Mouse (Mus musculus): Measurements from ENCODE around the gene Stat2. TPM values are rescaled to one million over a fixed set of nuclear protein-coding genes. Genes with fewer than 3 reads are reported as not detected.
A peak's percentile ranks its signal among the peaks of the same experiment; 100 is the strongest.

The Stat2 gene
- polyA plus RNA-seq, 1 experiment from 2014 or later: 14.0 TPM

- H3K36me3 ChIP-seq: peaks cover 36% of the 10 kb centered on the region
- no peaks in the 10 kb centered on the region for H3K27me3 ChIP-seq
- no peak overlapping the region for H3K9ac ChIP-seq
- 80% methylated on average over 15 of the region's 15 CpGs for WGBS
- no peak overlapping the region for H3K4me3 ChIP-seq
- ATAC-seq (ENCODE audit: borderline replicate concordance, extremely low read depth, low FRiP score, low TSS enrichment): no peak
- H3K9me3 ChIP-seq: no peaks in the 10 kb centered on the region
- peaks cover 5% of the 10 kb centered on the region for H3K4me1 ChIP-seq
- no peak overlapping the region for H3K4me2 ChIP-seq
- H3K27ac ChIP-seq: no peak overlapping the region
Observed at GRCm38 (mm10) chr10:128237807-128238480, 32.4 kb upstream of the Stat2 start.

- peaks cover 46% of the 10 kb centered on the region for H3K36me3 ChIP-seq
- ATAC-seq (ENCODE audit: borderline replicate concordance, extremely low read depth, low FRiP score, low TSS enrichment): no peak
- no peak overlapping the region for H3K4me2 ChIP-seq
- WGBS: 92% methylated on average over 4 of the region's 4 CpGs
- no peak overlapping the region for H3K27ac ChIP-seq
- no peak overlapping the region for H3K4me3 ChIP-seq
- no peaks in the 10 kb centered on the region for H3K9me3 ChIP-seq
- no peaks in the 10 kb centered on the region for H3K27me3 ChIP-seq
- H3K4me1 ChIP-seq: no peaks in the 10 kb centered on the region
- H3K9ac ChIP-seq: no peak overlapping the region
Observed at GRCm38 (mm10) chr10:128239140-128239539, 31.2 kb upstream of the Stat2 start.

GRCm38 (mm10) chr10:128240131-128240530 is 30.2 kb upstream of the Stat2 start:
- H3K27ac ChIP-seq: no peak overlapping the region
- no peaks in the 10 kb centered on the region for H3K9me3 ChIP-seq
- no peak overlapping the region for H3K9ac ChIP-seq
- no peak for ATAC-seq (ENCODE audit: borderline replicate concordance, extremely low read depth, low FRiP score, low TSS enrichment)
- no peak overlapping the region for H3K4me2 ChIP-seq
- WGBS: 73% methylated on average over 18 of the region's 18 CpGs
- no peaks in the 10 kb centered on the region for H3K27me3 ChIP-seq
- H3K36me3 ChIP-seq: peaks cover 52% of the 10 kb centered on the region
- no peaks in the 10 kb centered on the region for H3K4me1 ChIP-seq
- no peak overlapping the region for H3K4me3 ChIP-seq

- Histone ChIP-seq H3K27ac (no peak overlapping the region), H3K36me3 (peaks cover 81% of the 10 kb centered on the region), H3K4me2 (no peak overlapping the region), H3K27me3 (no peaks in the 10 kb centered on the region), H3K4me1 (no peaks in the 10 kb centered on the region), H3K9ac (no peak overlapping the region), H3K4me3 (no peak overlapping the region), H3K9me3 (no peaks in the 10 kb centered on the region)
- no peak for ATAC-seq (ENCODE audit: borderline replicate concordance, extremely low read depth, low FRiP score, low TSS enrichment)
- WGBS: 85% methylated on average over 8 of the region's 8 CpGs
Observed at GRCm38 (mm10) chr10:128243252-128243651, 27.1 kb upstream of the Stat2 start.

- Histone ChIP-seq H3K9ac (no peak overlapping the region), H3K4me2 (no peak overlapping the region), H3K4me3 (no peak overlapping the region), H3K36me3 (peaks cover 89% of the 10 kb centered on the region), H3K9me3 (no peaks in the 10 kb centered on the region), H3K27me3 (no peaks in the 10 kb centered on the region), H3K4me1 (no peaks in the 10 kb centered on the region), H3K27ac (no peak overlapping the region)
- no peak for ATAC-seq (ENCODE audit: borderline replicate concordance, extremely low read depth, low FRiP score, low TSS enrichment)
- WGBS: 92% methylated on average over 15 of the region's 15 CpGs
Observed at GRCm38 (mm10) chr10:128244121-128244520, 26.2 kb upstream of the Stat2 start.

- H3K27me3 ChIP-seq: no peaks in the 10 kb centered on the region
- no peaks in the 10 kb centered on the region for H3K4me1 ChIP-seq
- H3K9me3 ChIP-seq: no peaks in the 10 kb centered on the region
- 70% methylated on average over 17 of the region's 17 CpGs for WGBS
- H3K4me3 ChIP-seq: peak overlapping the region; percentile 2; the same call in 1 of the 2 replicates
- H3K27ac ChIP-seq: peak overlapping the region; percentile 76
- no peak overlapping the region for H3K9ac ChIP-seq
- ATAC-seq (ENCODE audit: borderline replicate concordance, extremely low read depth, low FRiP score, low TSS enrichment): peak; percentile 47; the same call in 1 of the 2 replicates
- peaks cover 94% of the 10 kb centered on the region for H3K36me3 ChIP-seq
- H3K4me2 ChIP-seq: peak overlapping the region; percentile 28
Observed at GRCm38 (mm10) chr10:128247020-128247732, 23.2 kb upstream of the Stat2 start.

- 93% methylated on average over 13 of the region's 13 CpGs for WGBS
- no peaks in the 10 kb centered on the region for H3K27me3 ChIP-seq
- no peak for ATAC-seq (ENCODE audit: borderline replicate concordance, extremely low read depth, low FRiP score, low TSS enrichment)
- H3K9ac ChIP-seq: no peak overlapping the region
- H3K27ac ChIP-seq: no peak overlapping the region
- peaks cover 73% of the 10 kb centered on the region for H3K36me3 ChIP-seq
- H3K4me1 ChIP-seq: no peaks in the 10 kb centered on the region
- no peaks in the 10 kb centered on the region for H3K9me3 ChIP-seq
- H3K4me3 ChIP-seq: no peak overlapping the region
- H3K4me2 ChIP-seq: no peak overlapping the region
Observed at GRCm38 (mm10) chr10:128250565-128250964, 19.8 kb upstream of the Stat2 start.

GRCm38 (mm10) chr10:128253677-128254255 is 16.6 kb upstream of the Stat2 start, which contains the start of gene Apon:
Gene Apon, plus strand, starts transcription at chr10:128254096.
- ATAC-seq (ENCODE audit: borderline replicate concordance, extremely low read depth, low FRiP score, low TSS enrichment): no peak

GRCm38 (mm10) chr10:128255925-128256324 is 14.4 kb upstream of the Stat2 start:
- Histone ChIP-seq H3K4me3 (no peak overlapping the region), H3K27me3 (no peaks in the 10 kb centered on the region), H3K4me1 (no peaks in the 10 kb centered on the region), H3K4me2 (no peak overlapping the region), H3K36me3 (peaks cover 23% of the 10 kb centered on the region), H3K9ac (no peak overlapping the region), H3K9me3 (no peaks in the 10 kb centered on the region), H3K27ac (no peak overlapping the region)
- 75% methylated on average over 8 of the region's 8 CpGs for WGBS
- ATAC-seq (ENCODE audit: borderline replicate concordance, extremely low read depth, low FRiP score, low TSS enrichment): no peak

More at GRCm38 (mm10) chr10:128253677-128254255, 16.6 kb upstream of the Stat2 start, which contains the start of gene Apon:
- Histone ChIP-seq H3K9me3 (no peaks in the 10 kb centered on the region), H3K9ac (no peak within 1 kb of the TSS), H3K27me3 (no peaks in the 10 kb centered on the region), H3K27ac (no peak within 1 kb of the TSS), H3K4me2 (no peak within 1 kb of the TSS), H3K4me1 (no peaks in the 10 kb centered on the region), H3K36me3 (peaks cover 44% of the 10 kb centered on the region), H3K4me3 (no peak within 1 kb of the TSS)
- WGBS: 70% methylated on average over 4 of the region's 4 CpGs

GRCm38 (mm10) chr10:128256328-128256727 is 14.0 kb upstream of the Stat2 start:
- H3K4me1 ChIP-seq: no peaks in the 10 kb centered on the region
- ATAC-seq (ENCODE audit: borderline replicate concordance, extremely low read depth, low FRiP score, low TSS enrichment): no peak

GRCm38 (mm10) chr10:128258953-128259352 is 11.4 kb upstream of the Stat2 start:
- no peak overlapping the region for H3K9ac ChIP-seq
- no peaks in the 10 kb centered on the region for H3K36me3 ChIP-seq
- H3K27me3 ChIP-seq: no peaks in the 10 kb centered on the region
- H3K27ac ChIP-seq: no peak overlapping the region
- WGBS: 78% methylated on average over 4 of the region's 4 CpGs
- no peaks in the 10 kb centered on the region for H3K9me3 ChIP-seq
- no peak for ATAC-seq (ENCODE audit: borderline replicate concordance, extremely low read depth, low FRiP score, low TSS enrichment)
- no peak overlapping the region for H3K4me3 ChIP-seq
- H3K4me1 ChIP-seq: no peaks in the 10 kb centered on the region
- no peak overlapping the region for H3K4me2 ChIP-seq

More at GRCm38 (mm10) chr10:128256328-128256727, 14.0 kb upstream of the Stat2 start:
- no peak overlapping the region for H3K4me3 ChIP-seq
- H3K9me3 ChIP-seq: no peaks in the 10 kb centered on the region
- no peak overlapping the region for H3K9ac ChIP-seq
- peaks cover 19% of the 10 kb centered on the region for H3K36me3 ChIP-seq
- H3K27me3 ChIP-seq: no peaks in the 10 kb centered on the region
- H3K4me2 ChIP-seq: no peak overlapping the region
- no peak overlapping the region for H3K27ac ChIP-seq
- WGBS: 69% methylated on average over 8 of the region's 8 CpGs

GRCm38 (mm10) chr10:128259946-128260345 is 10.4 kb upstream of the Stat2 start:
- no peaks in the 10 kb centered on the region for H3K4me1 ChIP-seq
- H3K9me3 ChIP-seq: no peaks in the 10 kb centered on the region
- H3K36me3 ChIP-seq: no peaks in the 10 kb centered on the region
- 77% methylated on average over 5 of the region's 5 CpGs for WGBS
- ATAC-seq (ENCODE audit: borderline replicate concordance, extremely low read depth, low FRiP score, low TSS enrichment): no peak
- H3K27ac ChIP-seq: no peak overlapping the region
- H3K9ac ChIP-seq: no peak overlapping the region
- H3K4me3 ChIP-seq: no peak overlapping the region
- no peaks in the 10 kb centered on the region for H3K27me3 ChIP-seq
- no peak overlapping the region for H3K4me2 ChIP-seq

Data from lung, embryonic 15.5 days (tissue).